Mouse (Mus musculus) lung, adult 18-20 months (tissue): ENCODE data around the gene Slc38a1.

Source experiments
- DNase-seq, 2 experiments: peaks; one replicate each; pipeline ENCODE4 v3.0.0; 2022; ENCODE audit warnings: mixed read lengths in 2 of 2

The Slc38a1 gene

DNA sequence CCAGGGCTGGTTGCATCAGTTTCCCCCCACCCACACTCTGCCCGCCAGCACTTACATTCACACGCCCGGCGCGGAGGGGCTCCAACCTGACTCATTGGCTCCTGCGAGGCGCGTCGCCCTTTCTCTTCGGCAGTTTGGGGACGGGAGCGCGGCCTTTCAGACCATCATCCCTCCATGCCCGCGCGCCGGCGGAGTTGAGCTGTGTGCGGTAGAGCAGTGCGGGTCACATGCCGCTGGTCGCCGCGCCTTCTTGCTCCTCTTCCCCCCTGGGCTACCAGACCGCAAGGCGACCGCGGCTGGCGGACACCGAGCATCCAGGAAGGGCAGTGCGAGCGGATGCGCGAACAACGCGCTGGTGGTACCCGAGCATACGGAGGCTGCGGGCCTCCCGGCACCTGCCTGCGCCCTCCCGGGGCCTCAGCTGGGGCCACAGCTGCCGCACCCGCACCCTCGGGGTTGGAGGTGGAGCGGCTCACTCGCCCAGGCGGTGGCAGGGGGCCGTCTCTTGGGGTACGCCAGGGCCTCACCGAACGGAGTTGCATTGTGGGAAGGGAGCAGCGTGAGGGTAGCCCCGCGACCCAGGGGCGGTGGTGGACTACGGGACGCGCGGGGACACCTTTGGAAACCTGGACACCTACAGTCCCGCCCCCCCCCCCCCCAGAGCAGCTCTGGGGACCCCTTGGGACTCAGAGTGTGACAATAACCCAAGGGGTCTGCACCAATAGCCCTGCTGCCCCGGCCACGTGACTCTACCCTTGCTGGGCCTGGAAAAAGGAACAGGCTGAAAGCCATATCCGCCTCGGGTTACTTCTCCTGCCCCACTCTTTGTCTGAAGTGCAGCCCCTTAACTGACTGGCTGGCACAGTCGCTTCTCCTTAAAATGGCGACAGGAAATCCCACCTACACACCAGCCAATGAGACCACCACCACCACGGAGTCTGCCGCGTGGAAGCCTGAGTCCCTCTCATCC is at the start of gene Slc38a1:
TSS of gene Slc38a1 (minus strand) at position 478 of the 970 bp plus-strand sequence.
- DNase-seq = peak; percentile 37 to 38

DNA sequence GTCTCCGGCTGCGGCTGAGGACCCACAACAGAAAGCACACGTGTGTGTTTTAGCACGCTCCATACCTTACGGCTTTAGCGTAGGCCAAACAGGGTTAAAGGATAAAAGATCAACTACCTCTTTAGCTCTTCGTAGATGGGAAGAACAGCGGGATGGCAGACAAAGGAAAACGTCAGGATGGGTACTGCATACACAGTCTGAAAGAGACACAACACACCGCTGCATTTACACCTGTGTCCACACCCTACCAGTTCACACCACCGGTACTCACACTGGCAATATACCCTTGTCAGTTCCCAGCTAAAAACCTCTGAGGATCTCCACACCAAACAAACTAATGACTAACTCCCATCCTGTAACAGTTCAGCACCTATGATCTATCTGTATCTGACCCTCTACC is 49.7 kb upstream of the Slc38a1 start:
- no peak for DNase-seq

DNA sequence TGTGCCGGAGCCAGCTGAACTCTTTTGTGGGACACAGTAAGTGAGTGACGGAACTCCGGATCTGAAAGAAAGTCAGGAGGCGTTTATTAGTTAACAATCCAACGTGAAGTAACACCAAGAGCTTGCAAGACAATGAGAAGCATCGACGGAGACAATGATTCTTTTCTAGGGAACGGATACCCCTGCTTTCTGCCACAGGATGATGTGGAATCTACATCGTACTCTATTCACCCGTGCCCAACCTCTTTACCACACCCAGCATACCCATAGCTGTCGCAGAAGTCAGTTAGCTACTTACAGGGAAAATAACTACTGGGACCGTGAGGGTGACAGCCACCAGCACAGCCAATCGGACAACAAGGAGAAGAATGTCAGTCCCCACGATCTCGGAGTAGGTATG is 48.7 kb upstream of the Slc38a1 start:
- DNase-seq = no peak

DNA sequence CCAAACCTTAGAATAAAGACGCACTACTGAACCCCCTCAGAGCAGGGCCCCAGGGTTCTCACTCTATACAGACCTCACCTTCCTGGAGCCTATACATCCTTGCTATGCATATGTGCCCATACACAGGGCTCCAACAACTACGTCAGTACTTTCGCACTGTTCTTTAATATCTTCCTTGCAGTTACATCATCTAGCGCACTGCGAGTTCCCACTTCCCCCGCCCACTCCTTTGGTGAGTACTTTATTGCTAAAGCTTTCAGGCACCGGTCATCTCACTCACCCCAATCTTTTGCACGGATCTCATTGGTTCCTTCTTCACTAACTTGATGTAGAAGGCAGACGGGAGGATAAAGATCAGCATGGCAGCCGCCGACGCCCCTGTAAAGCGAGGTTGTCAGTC is 48.1 kb upstream of the Slc38a1 start:
- no peak for DNase-seq

DNA sequence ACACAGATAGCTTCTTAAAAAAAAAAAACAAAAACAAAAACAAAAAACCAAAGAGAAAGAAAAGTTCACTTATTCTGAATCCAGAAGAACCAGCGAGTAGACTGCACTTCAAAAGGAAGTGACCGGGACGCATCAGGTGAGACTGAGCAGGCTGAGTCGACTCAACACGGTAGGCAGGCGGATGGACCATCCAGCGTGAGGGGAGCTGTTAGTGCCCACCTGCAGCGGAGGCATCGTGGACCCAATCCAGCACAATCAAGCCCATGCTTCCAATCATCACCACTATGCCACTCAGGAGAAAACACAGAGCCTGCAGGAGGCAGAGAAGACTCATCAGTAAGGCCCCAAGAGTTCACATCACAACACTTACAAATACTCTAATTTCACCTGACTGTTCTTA is 47.2 kb upstream of the Slc38a1 start:
- no peak for DNase-seq

DNA sequence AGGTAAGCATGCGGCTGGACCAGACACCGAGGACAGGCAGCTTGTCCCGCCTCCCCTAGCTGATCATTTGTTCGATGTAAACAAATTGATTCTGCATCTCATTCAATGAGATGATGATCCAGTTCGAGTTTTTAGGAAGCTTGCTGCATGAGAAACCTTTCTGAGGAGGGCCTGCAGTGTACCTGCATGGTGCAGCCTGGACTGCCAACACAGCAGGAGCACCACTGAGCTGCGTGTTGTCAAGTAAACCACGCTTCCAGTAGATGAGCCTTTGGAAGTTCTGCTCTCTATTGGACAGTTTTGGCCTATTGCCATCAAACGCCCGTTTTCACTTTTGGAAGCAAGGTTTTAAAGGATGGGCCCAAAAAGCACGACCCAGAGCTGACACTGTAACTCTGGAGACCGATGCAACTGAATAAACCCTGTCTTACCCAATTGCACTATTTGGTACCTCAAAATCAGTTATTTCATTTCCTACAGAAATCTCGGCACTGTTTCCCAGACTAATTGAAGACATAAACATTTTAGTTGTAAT is 46.1 kb upstream of the Slc38a1 start:
- DNase-seq = no peak

DNA sequence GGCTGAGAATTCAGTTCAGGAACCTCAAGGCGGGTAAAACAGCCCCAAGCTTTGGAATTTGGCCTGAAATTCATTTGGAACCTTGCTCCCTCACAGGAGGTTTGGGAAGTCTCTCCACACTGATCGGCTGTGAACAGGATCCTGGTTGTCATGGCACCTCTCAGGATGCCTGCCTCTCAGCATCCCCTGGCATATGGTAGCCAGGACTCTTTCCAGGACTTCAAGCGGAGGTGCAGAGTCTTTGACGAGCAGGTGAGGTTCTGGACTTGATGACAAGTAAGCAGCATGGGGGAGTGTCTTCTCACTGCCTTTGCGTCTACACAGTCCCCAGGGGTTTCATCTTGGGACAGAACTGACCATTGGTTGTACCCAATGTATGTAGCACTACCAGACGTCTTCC is 45.3 kb upstream of the Slc38a1 start:
- no peak for DNase-seq

DNA sequence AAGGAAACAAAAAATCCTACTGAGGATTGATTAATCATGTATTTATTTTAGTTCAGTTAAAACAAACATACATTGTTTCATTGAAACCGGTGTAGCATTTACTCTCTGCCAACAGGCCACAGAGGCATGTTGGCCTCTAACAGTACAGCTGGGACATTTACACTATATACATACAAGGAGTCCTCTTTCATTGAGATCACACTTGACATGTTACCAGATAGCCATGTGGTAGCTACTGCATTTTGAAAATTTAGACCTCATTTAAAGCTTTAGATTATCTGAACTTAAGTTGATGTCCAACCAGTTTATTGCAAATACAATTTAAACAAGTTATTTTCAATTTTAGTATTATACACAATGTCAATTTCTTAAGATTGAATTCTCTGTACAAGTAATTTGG is 44.7 kb upstream of the Slc38a1 start:
- DNase-seq = no peak

DNA sequence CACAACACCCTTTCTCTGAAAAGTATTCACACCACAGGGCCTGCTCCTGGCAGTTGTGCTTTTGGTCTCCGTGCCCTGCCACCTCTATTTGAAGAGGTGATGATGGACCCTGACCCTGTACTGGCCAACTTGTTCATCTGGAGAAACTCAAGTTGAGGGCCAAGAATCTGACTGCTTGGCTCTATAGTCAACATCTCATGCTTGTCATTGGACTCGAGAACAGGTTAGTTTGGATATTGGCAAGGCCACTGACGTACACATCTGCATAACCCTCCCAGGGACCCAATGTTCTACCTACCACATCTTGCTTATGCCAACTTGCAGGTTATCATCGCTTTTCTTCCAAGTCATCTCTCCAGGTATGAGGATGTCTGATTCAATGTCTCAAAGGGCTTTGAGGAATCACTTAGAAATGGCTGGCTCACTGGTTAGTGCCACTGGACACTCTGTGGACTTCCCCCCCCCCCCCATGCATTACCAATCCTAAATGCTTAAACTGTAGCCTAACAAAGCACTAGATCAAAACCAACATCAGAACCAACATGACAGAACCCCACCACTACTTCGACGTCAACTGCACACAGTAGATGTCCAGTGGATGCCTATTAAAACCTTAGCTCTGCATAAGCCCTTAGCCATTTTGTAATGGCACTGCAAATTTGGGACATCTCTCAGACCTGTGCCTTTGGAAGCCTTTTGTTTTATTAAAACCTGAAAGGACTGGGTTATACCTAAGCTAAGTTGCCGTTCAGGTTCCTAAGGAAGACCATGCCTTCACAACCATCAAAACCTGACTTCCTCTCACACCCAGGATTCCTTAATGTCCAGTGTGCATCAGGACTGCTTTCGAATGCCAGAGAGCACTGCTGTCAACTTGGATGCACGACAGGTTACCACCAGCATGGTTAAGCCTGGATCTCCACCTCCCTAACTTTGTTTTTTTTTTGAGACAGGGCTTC is 43.8 kb upstream of the Slc38a1 start:
- no peak for DNase-seq

DNA sequence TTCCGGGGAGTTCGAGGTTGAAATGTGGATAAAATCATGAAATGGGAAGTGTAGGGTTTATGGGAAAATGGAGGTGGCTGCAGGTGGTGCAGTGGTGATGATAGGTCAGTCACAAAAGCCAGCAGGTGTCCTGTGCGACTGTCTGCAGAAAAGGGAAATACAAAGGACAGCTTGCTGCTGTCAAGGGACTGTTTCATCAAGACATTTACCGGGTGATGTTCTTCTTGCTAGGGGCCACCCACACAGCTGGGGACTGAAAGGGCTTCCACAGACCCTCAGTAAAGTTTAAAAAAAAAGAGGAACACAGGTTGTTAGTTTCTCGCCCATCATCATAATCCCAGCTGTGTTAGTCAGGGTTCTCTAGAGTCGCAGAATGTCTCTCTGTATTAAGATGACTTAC is 42.6 kb upstream of the Slc38a1 start:
- DNase-seq = no peak

DNA sequence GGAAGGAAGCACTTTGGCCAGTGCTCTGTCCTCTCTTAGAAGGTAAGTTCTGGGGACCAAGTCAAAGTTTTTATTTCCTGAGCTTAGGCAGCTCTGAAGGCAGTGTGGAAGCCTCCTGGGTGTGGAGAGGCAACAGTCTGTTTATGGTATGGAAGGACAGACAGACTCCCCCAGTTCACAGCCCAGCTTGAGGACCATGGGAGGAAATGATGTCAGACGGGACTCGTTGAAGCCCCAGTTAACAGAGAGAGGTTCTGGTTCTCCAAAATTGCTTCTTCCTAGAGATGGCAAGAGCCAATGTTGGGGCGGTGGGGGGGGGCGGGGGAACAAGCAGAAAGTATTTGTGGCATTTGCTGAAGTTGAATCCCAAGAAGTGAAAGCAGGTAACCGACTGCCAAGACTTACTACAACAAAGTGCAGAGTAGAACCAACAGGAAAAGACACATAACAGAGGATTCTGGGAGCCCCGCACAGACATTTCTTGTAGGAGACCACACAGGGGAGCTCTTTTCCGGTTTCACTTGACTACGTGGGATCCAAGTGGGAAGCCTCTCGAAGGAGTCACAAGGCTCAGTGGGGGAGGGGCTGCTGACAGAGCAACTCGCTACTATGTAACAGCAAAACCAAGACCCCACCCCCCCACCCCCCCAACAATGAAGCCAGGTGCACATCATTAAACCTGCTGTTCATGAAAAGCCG is 41.6 kb upstream of the Slc38a1 start:
- peak; percentile 46 to 66 for DNase-seq

DNA sequence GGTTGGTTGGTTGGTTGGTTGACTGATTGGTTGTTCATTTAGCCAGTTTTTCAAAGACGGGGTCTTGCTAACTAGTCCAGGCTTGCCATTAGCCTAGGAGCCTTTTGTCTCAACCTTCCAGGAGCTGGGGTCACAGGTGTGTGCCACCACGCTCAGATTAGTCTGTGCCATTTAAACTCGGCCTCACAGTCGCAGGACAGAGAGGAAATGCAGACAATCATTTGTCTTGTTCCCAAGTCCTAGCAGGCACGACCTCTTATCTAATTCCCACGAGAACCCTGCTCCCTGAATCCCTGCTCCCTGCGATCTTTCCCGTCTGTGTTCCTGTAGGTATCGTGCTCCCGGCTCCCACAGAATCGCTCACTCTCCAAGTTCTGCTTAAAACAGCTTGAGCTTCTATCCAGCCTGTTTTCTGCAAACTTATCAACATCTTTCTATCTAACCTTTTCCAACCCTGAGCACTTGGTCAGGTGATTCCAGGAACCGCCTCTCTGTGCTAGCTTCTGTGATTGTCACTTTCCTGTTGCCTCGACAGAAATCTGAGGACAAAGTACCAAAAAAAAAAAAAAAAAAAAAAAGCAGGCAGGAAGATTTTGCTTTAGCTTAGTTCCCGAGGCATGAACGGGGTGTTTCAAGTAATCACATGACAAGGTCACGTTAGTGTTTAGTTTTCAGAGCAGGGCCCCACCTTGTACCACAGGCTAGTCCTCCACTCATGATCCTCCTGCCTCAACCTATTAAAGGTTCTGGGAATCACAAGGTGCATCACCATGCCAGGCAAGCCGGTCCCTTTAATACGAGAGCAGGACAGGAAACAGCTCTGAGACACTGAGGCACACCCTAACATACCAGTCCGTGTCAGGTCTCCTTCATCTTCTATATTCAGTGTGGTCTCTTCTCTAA is 36.4 kb upstream of the Slc38a1 start:
- no peak for DNase-seq

DNA sequence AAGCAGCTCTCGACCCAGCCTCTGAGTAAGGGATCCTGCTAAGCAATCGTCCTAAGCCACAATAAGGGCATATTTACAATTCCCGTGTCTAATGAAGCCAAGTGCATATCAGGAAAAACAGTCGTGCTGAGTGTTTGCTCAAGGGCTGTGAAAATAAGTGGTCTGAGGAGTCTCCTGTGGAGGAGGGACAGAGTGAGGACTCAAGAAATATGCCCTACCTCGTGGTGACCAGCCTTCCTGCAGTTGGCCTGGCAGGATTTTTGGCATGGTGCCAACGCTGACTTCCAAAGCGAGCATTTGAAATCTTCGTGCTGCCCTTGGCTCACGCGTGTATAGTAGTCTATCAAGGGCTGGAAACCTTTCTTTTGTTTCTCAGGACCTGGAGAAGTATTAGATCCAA is 33.8 kb upstream of the Slc38a1 start:
- peak; percentile 72 to 82 for DNase-seq

DNA sequence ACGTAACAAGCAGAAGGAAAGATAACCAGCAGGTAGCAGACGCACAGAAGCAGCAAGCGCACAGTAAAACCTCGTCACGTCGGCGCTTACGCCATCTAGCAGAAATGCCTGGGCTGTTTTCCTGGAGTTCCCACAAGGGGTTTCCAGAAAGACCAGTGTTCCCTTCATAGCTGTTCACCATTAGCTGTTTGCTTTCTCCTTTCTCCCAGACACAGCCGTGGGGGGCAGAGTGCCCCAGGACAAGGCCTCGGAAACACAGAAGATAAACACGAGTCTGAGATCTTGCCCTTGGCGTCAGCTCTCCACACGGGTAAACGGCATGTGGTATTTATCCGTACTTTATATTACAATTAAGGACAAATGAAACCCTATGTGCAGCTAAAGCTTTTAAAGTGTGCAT is 33.0 kb upstream of the Slc38a1 start:
- no peak for DNase-seq

DNA sequence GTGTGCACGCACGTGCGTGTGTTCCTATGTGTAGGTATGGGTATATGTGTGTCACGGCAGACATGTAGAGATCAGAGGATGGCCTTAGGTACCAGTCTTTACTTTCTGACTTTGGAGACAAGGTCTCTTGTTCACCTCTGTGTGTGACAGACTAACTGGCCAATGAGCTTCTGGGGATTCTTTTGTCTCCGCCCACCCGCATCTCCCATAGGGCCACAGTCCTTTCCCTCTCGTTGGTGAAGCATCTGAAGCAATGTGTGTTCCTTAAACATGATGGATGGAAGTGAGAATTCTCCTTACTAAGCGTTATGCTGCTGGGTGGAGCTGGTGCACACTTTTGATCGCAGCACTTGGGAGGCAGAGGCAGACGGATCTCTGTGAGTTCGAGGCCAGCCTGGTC is 32.3 kb upstream of the Slc38a1 start:
- no peak for DNase-seq

DNA sequence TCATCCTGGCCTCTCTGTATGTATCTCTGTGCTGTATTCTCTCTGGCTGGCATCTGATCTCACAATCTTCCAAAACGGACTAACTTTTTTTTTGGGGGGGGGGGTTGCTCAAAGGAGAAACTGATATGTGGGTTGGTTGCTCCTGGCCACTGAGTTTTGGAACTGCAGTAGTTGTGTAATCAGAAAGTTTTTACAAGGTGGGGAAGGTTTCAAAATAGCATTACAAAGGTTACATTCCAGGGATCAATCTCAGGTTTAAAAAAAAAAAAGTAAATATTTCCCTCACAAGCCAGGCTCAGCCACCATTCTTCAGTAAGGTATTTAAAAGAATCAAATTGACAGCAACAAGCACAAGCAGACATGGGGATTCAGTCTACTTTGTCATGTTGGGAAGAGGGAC is 31.4 kb upstream of the Slc38a1 start:
- DNase-seq = no peak

DNA sequence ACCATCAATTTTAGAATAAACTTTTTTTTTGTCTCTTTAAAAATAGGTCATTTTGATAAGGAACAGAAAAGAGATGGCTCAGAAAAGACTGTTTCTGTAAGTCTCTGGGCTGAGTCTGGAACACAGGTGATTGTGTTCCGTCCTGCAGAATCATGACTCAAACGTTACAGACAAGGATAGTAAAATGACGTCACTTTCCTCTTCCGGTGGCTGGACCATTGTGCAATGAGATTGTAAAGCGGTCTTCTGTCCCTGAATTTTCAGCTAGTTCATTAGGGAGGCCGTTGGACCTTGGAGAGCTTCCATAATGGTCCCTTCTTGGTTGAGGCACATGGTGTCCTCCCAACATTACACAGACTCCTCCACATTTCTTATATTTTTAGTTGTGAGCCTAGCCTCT is 27.0 kb upstream of the Slc38a1 start:
- no peak for DNase-seq

DNA sequence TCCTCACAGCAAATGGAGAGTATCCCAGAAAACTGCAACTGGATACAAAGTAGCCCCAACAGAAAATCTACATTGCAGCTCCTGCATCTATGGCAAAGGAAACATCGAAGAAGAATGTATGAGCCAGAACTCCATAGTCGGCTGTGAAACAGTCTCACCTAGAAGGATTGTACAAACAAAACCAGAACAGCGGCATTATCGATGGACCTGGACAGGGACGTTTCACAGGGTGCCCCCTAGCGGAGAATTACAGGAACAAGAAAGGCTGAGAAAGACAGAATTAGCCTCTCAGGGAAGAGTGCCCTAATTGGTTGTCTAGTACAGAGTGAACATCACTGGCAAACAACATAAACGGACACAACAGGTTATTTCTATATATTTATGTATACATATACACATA is 23.9 kb upstream of the Slc38a1 start:
- peak; percentile 55 to 71 for DNase-seq

DNA sequence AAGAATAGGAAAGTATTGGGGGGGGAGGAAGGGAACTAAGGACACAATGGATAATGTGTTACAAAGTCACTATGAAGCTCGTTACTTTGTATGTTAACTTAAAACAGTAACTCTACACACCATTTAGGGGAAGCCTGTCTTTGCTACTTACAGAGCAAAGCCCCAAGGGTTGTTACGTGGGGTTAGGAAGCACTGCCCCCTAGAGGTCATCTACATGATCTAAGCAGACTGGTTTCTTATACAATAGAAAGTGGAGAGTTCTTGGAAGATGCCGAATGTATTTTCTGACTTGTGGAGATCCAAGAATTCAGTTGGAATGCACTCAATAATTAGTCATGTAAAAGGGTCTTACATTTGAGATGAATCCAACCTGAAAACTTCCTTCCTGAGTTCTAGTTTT is 23.2 kb upstream of the Slc38a1 start:
- peak; percentile 69 to 81 for DNase-seq

DNA sequence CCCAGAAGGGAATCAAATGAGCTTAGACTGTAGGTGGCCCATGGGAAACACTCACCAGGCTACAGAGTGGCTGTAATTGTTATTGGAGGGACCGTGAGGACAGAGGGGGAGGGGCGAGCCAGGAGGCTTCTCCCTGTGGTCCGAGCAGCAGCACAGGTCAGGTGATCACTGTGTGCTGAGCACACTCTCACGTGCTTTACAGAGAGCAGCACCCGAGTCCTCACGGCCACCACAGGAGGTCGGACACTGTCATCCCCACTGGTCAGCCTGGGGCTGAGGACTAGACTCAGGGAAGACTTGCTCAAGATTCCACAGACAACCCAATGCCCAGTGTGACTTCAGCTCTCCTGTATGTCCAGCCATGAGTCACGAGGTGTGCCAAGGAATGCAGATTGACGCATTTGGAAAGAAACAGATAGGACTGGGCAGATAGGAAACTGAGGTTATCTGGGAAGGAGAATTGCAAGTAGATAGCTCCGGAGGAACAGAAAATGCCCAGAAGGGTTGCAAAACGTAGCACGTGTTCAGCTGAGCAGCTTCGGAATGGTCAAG is 18.0 kb upstream of the Slc38a1 start:
- DNase-seq = no peak

DNA sequence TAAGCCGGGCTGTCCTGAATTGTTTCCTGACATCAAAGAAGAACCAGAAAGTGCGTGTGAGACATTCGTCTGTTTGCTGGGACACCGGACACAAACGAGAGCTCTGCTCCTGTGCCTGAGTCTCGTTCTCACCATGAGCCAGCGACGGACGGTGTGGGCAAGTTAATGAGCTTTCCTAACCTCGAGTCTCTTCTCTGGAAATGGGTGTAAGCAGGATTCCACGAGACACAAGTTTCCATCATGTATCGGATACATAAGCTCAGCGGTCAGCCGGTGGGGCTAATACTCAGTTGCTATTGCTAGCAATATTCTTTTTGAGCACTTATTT is 15.5 kb upstream of the Slc38a1 start:
- DNase-seq = no peak
